ENCODE assay signal across 20 mouse cellular contexts in the genomic region with DNA sequence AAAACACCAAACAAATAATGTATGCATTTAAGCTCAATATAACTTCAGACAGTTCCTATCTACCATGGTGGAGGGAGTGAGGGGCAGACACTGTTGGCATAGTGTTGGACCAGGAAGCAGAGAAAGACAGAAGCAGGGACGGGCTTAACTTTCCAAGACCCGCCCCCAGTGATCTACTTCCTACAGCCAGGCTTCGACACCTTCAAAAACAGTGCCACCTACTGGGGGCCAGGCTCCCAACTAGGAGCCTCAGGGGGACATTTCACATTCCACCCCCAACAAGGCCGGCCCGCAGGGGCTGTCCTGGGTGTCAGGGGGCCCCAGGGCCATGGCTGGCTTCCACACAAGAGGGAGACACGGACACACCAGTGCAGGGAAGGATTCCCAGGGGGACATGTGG. TPM values are rescaled to one million over a fixed set of nuclear protein-coding genes. Genes with fewer than 3 reads are reported as not detected.
DNase-seq lines count a peak whose midpoint lies in the region; ATAC-seq and TF ChIP-seq lines count a peak whose summit lies in the region.
"Had no signal": no experiment of that assay in that cellular context is flagged by ENCODE, and none has a peak within 500 bp of the region (broad histone marks: within the 10 kb centered on the region; RNA-seq: fewer than 3 reads in every experiment).

No protein-coding gene starts in this region.

- no peak overlapping the region for H3K9ac ChIP-seq in kidney, postnatal 0 days (ENCODE audit: low read depth, low read length)
- H3K9ac ChIP-seq in ES-Bruce4 (ENCODE audit: low read depth, poor library complexity, severe bottlenecking): no peak overlapping the region
- no peak overlapping the region for H3K9ac ChIP-seq in lung, postnatal 0 days (replicated peaks; ENCODE audit: low read depth)
- H3K9ac ChIP-seq: forebrain, embryonic 13.5 days; heart, embryonic 12.5 days had no signal

- 94% methylated on average over 6 of the region's 6 CpGs for WGBS in kidney, postnatal 0 days
- 90% methylated on average over 6 of the region's 6 CpGs for whole genome bisulfite sequencing in lung, postnatal 0 days

- DNase-seq in kidney, postnatal 0 days (ENCODE audit: low spot score): no peak
- DNase-seq in kidney, postnatal 36 days: no peak
- peak; percentile 22 for DNase-seq in 416B (ENCODE audit: low read depth)
- peak; percentile 63 for DNase-seq in R1 (ENCODE audit: low read depth, low spot score)
- DNase-seq in lung, postnatal 0 days (ENCODE audit: low spot score): no peak
- no peak for DNase-seq in spleen, postnatal 36 days (ENCODE audit: low spot score in 2 of 2)
- DNase-seq: adrenal gland, adult 8-10 months; adrenal gland, postnatal 36 days; cerebellum, adult 2 months; cerebellum, postnatal 10 days; gastrocnemius, adult 2 months; gastrocnemius, postnatal 25 days had no signal

- no peak overlapping the region for H3K4me3 ChIP-seq in kidney, postnatal 0 days (replicated peaks; ENCODE audit: low read depth, low read length)
- no peak overlapping the region for H3K4me3 ChIP-seq in ES-Bruce4 (ENCODE audit: low read depth, low read length)
- no peak overlapping the region for H3K4me3 ChIP-seq in lung, postnatal 0 days (ENCODE audit: low read depth, low read length)
- H3K4me3 ChIP-seq: embryonic facial prominence, embryonic 10.5 days; forebrain, embryonic 13.5 days; gastrocnemius, adult 2 months; heart, embryonic 12.5 days; hindbrain, embryonic 10.5 days had no signal

- no peak overlapping the region for H3K27ac ChIP-seq in kidney, postnatal 0 days
- no peak overlapping the region for H3K27ac ChIP-seq in ES-Bruce4 (ENCODE audit: insufficient read depth, low read length)
- no peak overlapping the region for H3K27ac ChIP-seq in lung, postnatal 0 days (ENCODE audit: low read length)
- H3K27ac ChIP-seq: embryonic facial prominence, embryonic 10.5 days; forebrain, embryonic 13.5 days; gastrocnemius, adult 2 months; hindbrain, embryonic 10.5 days had no signal

- TF ChIP-seq POLR2A in ES-Bruce4 (IDR thresholded peaks at IDR 0.05; ENCODE audit: insufficient read depth, low read length): no peak

- no peak for TF ChIP-seq EP300 in ES-Bruce4 (IDR thresholded peaks at IDR 0.05; ENCODE audit: insufficient read depth, low read depth, low read length)
- TF ChIP-seq EP300 in lung, postnatal 0 days (IDR thresholded peaks at IDR 0.05): no peak

- no peaks in the 10 kb centered on the region for H3K9me3 ChIP-seq in kidney, postnatal 0 days (replicated peaks; ENCODE audit: low read length)
- H3K9me3 ChIP-seq in ES-Bruce4 (replicated peaks; ENCODE audit: control insufficient read depth, insufficient read depth, low read length, poor library complexity, severe bottlenecking): no peaks in the 10 kb centered on the region
- H3K9me3 ChIP-seq in lung, postnatal 0 days (ENCODE audit: low read length): no peaks in the 10 kb centered on the region
- H3K9me3 ChIP-seq: forebrain, embryonic 13.5 days; hindbrain, embryonic 10.5 days had no signal

- H3K4me1 ChIP-seq in kidney, postnatal 0 days (replicated peaks; ENCODE audit: insufficient read depth, low read length): no peaks in the 10 kb centered on the region
- H3K4me1 ChIP-seq in ES-Bruce4 (ENCODE audit: control insufficient read depth, insufficient read depth, low read length): no peaks in the 10 kb centered on the region
- H3K4me1 ChIP-seq in lung, postnatal 0 days (ENCODE audit: insufficient read depth, low read depth, low read length): no peaks in the 10 kb centered on the region

- no peak for ATAC-seq in kidney, postnatal 0 days (replicated peaks; ENCODE audit: low FRiP score, low read depth)
- no peak for ATAC-seq in lung, postnatal 0 days
- ATAC-seq: forebrain, embryonic 13.5 days; hindbrain, embryonic 16.5 days; Patski had no signal

- no peaks in the 10 kb centered on the region for H3K36me3 ChIP-seq in kidney, postnatal 0 days (ENCODE audit: insufficient read depth, low read length)
- no peaks in the 10 kb centered on the region for H3K36me3 ChIP-seq in ES-Bruce4 (ENCODE audit: control insufficient read depth, insufficient read depth, low read length, poor library complexity, severe bottlenecking)
- H3K36me3 ChIP-seq in lung, postnatal 0 days (ENCODE audit: insufficient read depth, low read length): no peaks in the 10 kb centered on the region
- H3K36me3 ChIP-seq: embryonic facial prominence, embryonic 10.5 days; G1E; heart, embryonic 12.5 days; hindbrain, embryonic 10.5 days had no signal

- peak; percentile 20; the same call in 1 of the 2 replicates for TF ChIP-seq CTCF in kidney, postnatal 0 days (IDR thresholded peaks at IDR 0.05; ENCODE audit: low read depth)
- peak; percentile 15 for TF ChIP-seq CTCF in ES-Bruce4 (IDR thresholded peaks at IDR 0.05; ENCODE audit: low read depth, low read length)
- no peak for TF ChIP-seq CTCF in lung, postnatal 0 days (IDR thresholded peaks at IDR 0.05)

- H3K4me2 ChIP-seq in kidney, postnatal 0 days (ENCODE audit: low read length): no peak overlapping the region
- no peak overlapping the region for H3K4me2 ChIP-seq in lung, postnatal 0 days (replicated peaks; ENCODE audit: low read depth, low read length)
- H3K4me2 ChIP-seq: forebrain, embryonic 13.5 days; heart, embryonic 12.5 days had no signal

- H3K27me3 ChIP-seq in kidney, postnatal 0 days (ENCODE audit: insufficient read depth, low read length): no peaks in the 10 kb centered on the region
- H3K27me3 ChIP-seq in ES-Bruce4 (ENCODE audit: control insufficient read depth, insufficient read depth, low read length, poor library complexity, severe bottlenecking): no peaks in the 10 kb centered on the region
- no peaks in the 10 kb centered on the region for H3K27me3 ChIP-seq in lung, postnatal 0 days (replicated peaks; ENCODE audit: insufficient read depth, low read length)
- H3K27me3 ChIP-seq: Patski had no signal

RNA-seq across cellular contexts. Expression of a gene that starts 39.2 kb away (rescaled TPM):
- 4.2 and 4.6 TPM in 2 replicates for polyA plus RNA-seq in kidney, postnatal 0 days (2015; fragmentation: Nextera tagmentation; extraction: Ambion mirVana)
- 1.8 TPM in 2 replicates for polyA plus RNA-seq in ES-Bruce4 (2011; ENCODE audit: insufficient read depth, insufficient read length, low read depth, missing spikeins)
- 2.7 and 3.7 TPM in 2 replicates for polyA plus RNA-seq in lung, postnatal 0 days (2015; fragmentation: Nextera tagmentation; extraction: Ambion mirVana)

Comparison
In these comparisons a context has a peak if more than half of its experiments do, and no peak if none do; other contexts are left out.
1. DNase-seq: peak in 416B (single experiment) and R1 (single experiment); none in kidney, postnatal 0 days (single experiment), kidney, postnatal 36 days (0 of 2), lung, postnatal 0 days (single experiment) and spleen, postnatal 36 days (0 of 2).